Mouse (Mus musculus) stomach, postnatal 0 days (tissue): Measurements from ENCODE around the gene Wdr70. TPM values are rescaled to one million over a fixed set of nuclear protein-coding genes. Genes with fewer than 3 reads are reported as not detected.
"Not testable (repeated sequence)": the region's sequence is repeated elsewhere in the genome, so short reads cannot be mapped to it uniquely, and the experiment has no call there.

Experiments used
- ATAC-seq: fragments of 200-750 bp; cut with Nextera tagmentation; 2 replicates; pipeline ENCODE4 v1.8.0; 2017; ENCODE audit not compliant: low FRiP score, low TSS enrichment
- DNase-seq: peaks from one replicate; pipeline ENCODE4 v3.0.0-alpha.2; 2016; ENCODE audit warnings: low spot score
- H3K27ac ChIP-seq: fragments of 300-500 bp; sonication (generic); replicated peaks from 2 replicates; pipeline ENCODE4 v1.5.1; 2014; ENCODE audit warnings: mild to moderate bottlenecking, control low read depth
- H3K27me3 ChIP-seq: fragments of 300-500 bp; sonication (generic); 2 replicates; pipeline ENCODE4 v1.6.1; 2014; ENCODE audit warnings: low read length; ENCODE audit not compliant: control insufficient read depth, insufficient read depth
- H3K36me3 ChIP-seq: fragments of 300-500 bp; sonication (generic); 2 replicates; pipeline ENCODE4 v1.6.1; 2014; ENCODE audit warnings: low read length, mixed read lengths; ENCODE audit not compliant: control insufficient read depth, insufficient read depth
- H3K4me1 ChIP-seq: fragments of 300-500 bp; sonication (generic); replicated peaks from 2 replicates; pipeline ENCODE4 v1.6.1; 2014; ENCODE audit warnings: antibody characterized with exemption; ENCODE audit not compliant: control insufficient read depth, insufficient read depth
- H3K4me2 ChIP-seq: fragments of 300-500 bp; sonication (generic); replicated peaks from 2 replicates; pipeline ENCODE4 v1.6.1; 2014; ENCODE audit warnings: low read depth, mild to moderate bottlenecking, control low read depth, moderate library complexity
- H3K4me3 ChIP-seq: fragments of 300-500 bp; sonication (generic); 2 replicates; pipeline ENCODE4 v1.5.1; 2014; ENCODE audit warnings: low read depth, low read length, control low read depth
- H3K9ac ChIP-seq: fragments of 300-500 bp; sonication (generic); 2 replicates; pipeline ENCODE4 v1.6.1; 2014; ENCODE audit warnings: mild to moderate bottlenecking, low read length, control low read depth, mixed read lengths
- H3K9me3 ChIP-seq: fragments of 300-500 bp; sonication (generic); 2 replicates; pipeline ENCODE4 v1.6.1; 2016; ENCODE audit warnings: low read length; ENCODE audit not compliant: control insufficient read depth
- CTCF ChIP-seq: IDR thresholded peaks from 2 replicates; pipeline ENCODE4 v1.5.1; 2016; ENCODE audit warnings: antibody characterized with exemption, low read depth, mild to moderate bottlenecking, moderate library complexity
- EP300 ChIP-seq: optimal IDR thresholded peaks from 2 replicates; pipeline ENCODE3; 2016; ENCODE audit warnings: antibody characterized with exemption
- WGBS: fragments of 180-500 bp; shearing (Covaris S2); extraction: QIAGEN DNeasy Blood & Tissue Kit; methylation state at CpG from one replicate; pipeline ENCODE4 v1.1.7; 2014; 5-methylcytosine and 5-hydroxymethylcytosine counted together
- polyA plus RNA-seq: library from polyadenylated mRNA; unstranded; fragments of >200 nt; fragmentation: Nextera tagmentation; extraction: Ambion mirVana; gene quantifications from 2 replicates; pipeline ENCODE4 v1.2.1, GENCODE M21; 2015

Wdr70 gene
- polyA plus RNA-seq, 1 experiment from 2014 or later: 22.6 TPM

GRCm38 (mm10) chr15:8088715-8089114 is 10.3 kb downstream of the Wdr70 start:
- no peak for TF ChIP-seq CTCF
- TF ChIP-seq EP300: no peak
- WGBS: 75% methylated on average over 3 of the region's 3 CpGs
- no peak overlapping the region for H3K4me3 ChIP-seq
- no peak overlapping the region for H3K4me2 ChIP-seq
- no peaks in the 10 kb centered on the region for H3K4me1 ChIP-seq
- no peaks in the 10 kb centered on the region for H3K27me3 ChIP-seq
- ATAC-seq (no peak), DNase-seq (no peak)
- no peak overlapping the region for H3K27ac ChIP-seq
- no peaks in the 10 kb centered on the region for H3K9me3 ChIP-seq
- no peaks in the 10 kb centered on the region; the same call in 1 of the 2 replicates for H3K36me3 ChIP-seq
- no peak overlapping the region for H3K9ac ChIP-seq

GRCm38 (mm10) chr15:8087293-8087692 is 11.7 kb downstream of the Wdr70 start:
- Histone ChIP-seq H3K4me1 (no peaks in the 10 kb centered on the region), H3K9me3 (no peaks in the 10 kb centered on the region), H3K27ac (no peak overlapping the region), H3K36me3 (no peaks in the 10 kb centered on the region; the same call in 1 of the 2 replicates), H3K9ac (no peak overlapping the region), H3K4me3 (no peak overlapping the region), H3K4me2 (no peak overlapping the region), H3K27me3 (no peaks in the 10 kb centered on the region)
- ATAC-seq (no peak), DNase-seq (no peak)
- 91% methylated on average over 4 of the region's 4 CpGs for WGBS
- no peak for TF ChIP-seq CTCF
- TF ChIP-seq EP300: no peak

GRCm38 (mm10) chr15:8082139-8082538 is 16.9 kb downstream of the Wdr70 start:
- Histone ChIP-seq H3K4me3 (no peak overlapping the region), H3K9me3 (no peaks in the 10 kb centered on the region), H3K4me2 (no peak overlapping the region), H3K36me3 (peaks cover 7% of the 10 kb centered on the region; the same call in 1 of the 2 replicates), H3K27me3 (no peaks in the 10 kb centered on the region), H3K27ac (no peak overlapping the region), H3K4me1 (no peaks in the 10 kb centered on the region), H3K9ac (no peak overlapping the region)
- DNase-seq: no peak
- TF ChIP-seq CTCF: no peak
- no peak for TF ChIP-seq EP300
- no peak for ATAC-seq
- WGBS: 92% methylated on average over 8 of the region's 8 CpGs

GRCm38 (mm10) chr15:8073159-8073558 is 25.9 kb downstream of the Wdr70 start:
- not testable (repeated sequence) for H3K27me3 ChIP-seq, ATAC-seq, H3K27ac ChIP-seq, H3K4me2 ChIP-seq, H3K9me3 ChIP-seq, H3K9ac ChIP-seq, H3K4me3 ChIP-seq, H3K4me1 ChIP-seq, DNase-seq
- WGBS: 93% methylated on average over 3 of the region's 3 CpGs
- H3K36me3 ChIP-seq: peaks cover 15% of the 10 kb centered on the region

GRCm38 (mm10) chr15:8065221-8065620 is 33.8 kb downstream of the Wdr70 start:
- no peaks in the 10 kb centered on the region for H3K4me1 ChIP-seq
- no peaks in the 10 kb centered on the region for H3K36me3 ChIP-seq
- H3K27me3 ChIP-seq: no peaks in the 10 kb centered on the region
- no peak overlapping the region for H3K4me3 ChIP-seq
- TF ChIP-seq EP300 (no peak), CTCF (peak; percentile 70)
- no peak overlapping the region for H3K27ac ChIP-seq
- ATAC-seq: no peak
- no peak for DNase-seq
- H3K9me3 ChIP-seq: no peaks in the 10 kb centered on the region
- no peak overlapping the region for H3K4me2 ChIP-seq
- 52% methylated on average over 6 of the region's 6 CpGs for WGBS
- H3K9ac ChIP-seq: no peak overlapping the region

GRCm38 (mm10) chr15:8051177-8051576 is 47.8 kb downstream of the Wdr70 start:
- TF ChIP-seq EP300: no peak
- TF ChIP-seq CTCF: no peak
- Histone ChIP-seq H3K9me3 (no peaks in the 10 kb centered on the region), H3K27me3 (no peaks in the 10 kb centered on the region), H3K27ac (no peak overlapping the region), H3K4me3 (no peak overlapping the region), H3K4me2 (no peak overlapping the region), H3K4me1 (no peaks in the 10 kb centered on the region), H3K36me3 (no peaks in the 10 kb centered on the region; the same call in 1 of the 2 replicates), H3K9ac (no peak overlapping the region)
- ATAC-seq: no peak
- DNase-seq: no peak
- 87% methylated on average over 3 of the region's 3 CpGs for WGBS
